Mouse (Mus musculus) midbrain, embryonic 13.5 days (tissue): ENCODE results near the gene Zkscan2. TPM values are rescaled to one million over a fixed set of nuclear protein-coding genes. Genes with fewer than 3 reads are reported as not detected.

Experiments
- ATAC-seq: fragments of 200-750 bp; cut with Nextera tagmentation; 2 replicates; pipeline ENCODE4 v1.8.0; 2017; ENCODE audit warnings: mild to moderate bottlenecking, moderate TSS enrichment, moderate library complexity
- H3K27ac ChIP-seq: fragments of 300-500 bp; sonication (generic); 2 replicates; pipeline ENCODE4 v1.5.1; 2015; ENCODE audit warnings: inconsistent platforms, mild to moderate bottlenecking, moderate library complexity
- H3K27me3 ChIP-seq: fragments of 300-500 bp; sonication (generic); 2 replicates; pipeline ENCODE4 v1.6.1; 2015; ENCODE audit warnings: mild to moderate bottlenecking, inconsistent platforms
- H3K36me3 ChIP-seq: fragments of 300-500 bp; sonication (generic); 2 replicates; pipeline ENCODE4 v1.6.1; 2015; ENCODE audit warnings: mild to moderate bottlenecking, inconsistent platforms
- H3K4me1 ChIP-seq: fragments of 300-500 bp; sonication (generic); replicated peaks from 2 replicates; pipeline ENCODE4 v1.6.1; 2015; ENCODE audit warnings: inconsistent platforms
- H3K4me2 ChIP-seq: fragments of 300-500 bp; sonication (generic); replicated peaks from 2 replicates; pipeline ENCODE4 v1.6.1; 2015; ENCODE audit warnings: moderate library complexity, mild to moderate bottlenecking, inconsistent platforms
- H3K4me3 ChIP-seq: fragments of 300-500 bp; sonication (generic); replicated peaks from 2 replicates; pipeline ENCODE4 v1.5.1; 2015; ENCODE audit warnings: mild to moderate bottlenecking, inconsistent platforms
- H3K9ac ChIP-seq: fragments of 300-500 bp; sonication (generic); replicated peaks from 2 replicates; pipeline ENCODE4 v1.6.1; 2015; ENCODE audit warnings: mild to moderate bottlenecking, inconsistent platforms
- H3K9me3 ChIP-seq: fragments of 300-500 bp; sonication (generic); 2 replicates; pipeline ENCODE4 v1.6.1; 2016; ENCODE audit warnings: mild to moderate bottlenecking, inconsistent platforms
- WGBS: fragments of 180-500 bp; shearing (Covaris S2); methylation state at CpG from one replicate; pipeline ENCODE4 v1.1.7; 2015; 5-methylcytosine and 5-hydroxymethylcytosine counted together
- polyA plus RNA-seq: library from polyadenylated mRNA; unstranded; fragments of >200 nt; fragmentation: Nextera tagmentation; extraction: Ambion mirVana; gene quantifications from 2 replicates; pipeline ENCODE4 v1.2.1, GENCODE M21; 2015

Zkscan2 gene
- polyA plus RNA-seq, 1 experiment from 2014 or later = 15.1 TPM

DNA sequence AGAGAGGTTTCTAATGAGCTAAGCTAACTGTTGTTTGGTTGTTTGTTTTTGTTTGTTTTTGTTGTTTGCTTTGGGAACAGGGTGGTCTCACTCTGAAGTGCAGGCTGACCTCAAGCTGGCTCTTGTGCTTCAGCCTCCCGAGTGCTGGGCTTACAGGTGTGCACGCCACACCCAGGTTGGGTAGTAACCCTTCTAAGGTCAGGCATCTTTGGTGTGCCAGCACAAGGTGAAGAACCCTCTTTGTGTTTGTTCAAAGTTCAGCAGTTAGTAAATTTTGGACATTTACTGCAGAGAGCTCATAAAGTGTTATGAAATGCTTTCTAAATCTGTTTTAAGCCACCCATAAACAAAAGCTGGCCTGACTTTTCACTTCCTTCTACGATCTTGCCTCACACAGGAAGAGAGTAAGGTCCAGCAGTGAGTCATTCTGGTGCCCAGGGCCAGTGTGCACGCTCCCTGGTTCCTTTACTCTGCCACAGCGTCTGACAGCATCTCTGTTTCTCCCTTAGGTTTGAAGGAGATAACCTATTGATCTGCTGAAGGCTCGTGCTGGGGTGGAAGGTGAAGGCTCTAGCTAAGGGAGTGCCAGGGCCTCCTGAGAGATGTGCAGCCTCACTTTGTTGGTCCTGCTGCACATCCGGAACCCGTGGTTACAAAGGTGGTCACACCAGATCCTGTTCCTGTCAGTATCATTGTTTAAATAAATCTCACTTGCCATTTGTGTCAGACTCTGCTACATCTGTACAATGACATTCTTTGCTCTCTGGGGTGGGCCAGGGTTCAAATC lies 70.4 kb downstream of the Zkscan2 start:
- ATAC-seq = no peak
- Histone ChIP-seq H3K9me3 (no peaks in the 10 kb centered on the region), H3K9ac (no peak overlapping the region), H3K36me3 (peaks cover 56% of the 10 kb centered on the region), H3K4me2 (no peak overlapping the region), H3K4me1 (no peaks in the 10 kb centered on the region), H3K27me3 (no peaks in the 10 kb centered on the region), H3K27ac (no peak overlapping the region), H3K4me3 (no peak overlapping the region)
- 91% methylated on average over 8 of the region's 8 CpGs for WGBS

Other genes with a start within 250 kb of the Zkscan2 start
- gene Lcmt1, start 130.7 kb downstream of the Zkscan2 start, polyA plus RNA-seq = 85.3 and 89.9 TPM in 2 replicates
- 12.7 and 13.6 TPM in 2 replicates for gene Arhgap17, start 130.5 kb downstream of the Zkscan2 start, polyA plus RNA-seq
- not detected in 2 replicates for gene Aqp8, start 38.2 kb downstream of the Zkscan2 start, polyA plus RNA-seq